Mouse (Mus musculus): ENCODE data around the gene Ice2.

- no peak for TF ChIP-seq EP300 (IDR thresholded peaks at IDR 0.05; ENCODE audit: low read depth)
- no peak for TF ChIP-seq CTCF (IDR thresholded peaks at IDR 0.05; ENCODE audit: low read depth)
These were observed 79.6 kb downstream of the Ice2 start for GRCm38 (mm10) chr9:69477195-69477823.

Measured in liver, embryonic 14.5 days (tissue).